Mouse (Mus musculus) frontal cortex, adult (tissue): Measurements from ENCODE around the gene Arl1.
"Not testable (repeated sequence)": the region's sequence is repeated elsewhere in the genome, so short reads cannot be mapped to it uniquely, and the experiment has no call there.

Experiments used
- ATAC-seq: cut with Nextera tagmentation; 2 replicates; pipeline ENCODE4 v1.9.2; 2017; ENCODE audit warnings: mild to moderate bottlenecking, moderate library complexity, mixed read lengths; ENCODE audit not compliant: low TSS enrichment

Arl1 gene

DNA sequence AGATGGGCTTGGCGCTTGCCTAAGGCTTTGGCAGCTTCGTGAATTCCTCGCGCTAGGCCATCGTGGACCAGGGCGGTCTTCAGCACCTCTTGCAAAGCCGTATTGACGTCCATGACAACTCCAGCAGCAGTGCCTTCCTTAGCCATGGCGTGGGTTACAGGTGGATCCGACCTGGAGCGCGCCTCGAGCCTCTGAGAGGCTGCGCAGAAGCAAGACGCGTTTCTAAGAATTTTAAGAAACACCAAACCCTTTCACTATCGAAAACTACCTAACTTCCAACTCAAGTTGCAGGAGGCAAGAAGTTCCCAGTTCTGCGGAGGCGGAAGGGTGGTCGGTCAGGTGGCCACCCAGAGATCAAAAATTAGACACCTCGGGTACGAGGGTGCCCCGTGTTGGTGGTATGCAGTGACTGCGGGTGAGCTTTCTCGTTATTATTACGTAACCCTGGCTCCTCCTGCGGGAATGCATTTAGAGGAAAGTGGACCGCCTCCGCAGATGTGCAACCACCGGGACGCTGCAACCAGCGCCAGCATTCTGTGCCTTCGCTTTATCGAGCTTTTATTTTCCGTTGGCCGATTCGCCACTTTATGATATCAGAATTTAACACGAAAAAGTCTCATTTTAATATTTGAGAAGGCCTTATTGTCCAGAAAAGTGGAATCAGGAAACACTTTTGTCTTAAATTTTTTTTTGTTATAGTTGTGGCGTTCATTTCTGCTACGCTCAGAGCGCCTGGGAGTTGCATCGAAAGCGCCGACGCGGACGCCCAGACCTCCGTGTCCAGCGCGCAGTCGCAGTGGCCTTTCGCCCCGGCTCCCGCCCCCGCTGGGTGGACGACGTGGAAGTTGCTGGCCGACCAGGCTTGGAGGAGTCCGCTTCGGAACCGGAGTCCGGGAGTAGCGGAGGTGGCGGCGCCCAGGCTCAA, at the start of gene Arl1:
TSS of gene Arl1 (plus strand) at position 288 of the 925 bp plus-strand sequence.
- ATAC-seq, result peak; percentile 80

DNA sequence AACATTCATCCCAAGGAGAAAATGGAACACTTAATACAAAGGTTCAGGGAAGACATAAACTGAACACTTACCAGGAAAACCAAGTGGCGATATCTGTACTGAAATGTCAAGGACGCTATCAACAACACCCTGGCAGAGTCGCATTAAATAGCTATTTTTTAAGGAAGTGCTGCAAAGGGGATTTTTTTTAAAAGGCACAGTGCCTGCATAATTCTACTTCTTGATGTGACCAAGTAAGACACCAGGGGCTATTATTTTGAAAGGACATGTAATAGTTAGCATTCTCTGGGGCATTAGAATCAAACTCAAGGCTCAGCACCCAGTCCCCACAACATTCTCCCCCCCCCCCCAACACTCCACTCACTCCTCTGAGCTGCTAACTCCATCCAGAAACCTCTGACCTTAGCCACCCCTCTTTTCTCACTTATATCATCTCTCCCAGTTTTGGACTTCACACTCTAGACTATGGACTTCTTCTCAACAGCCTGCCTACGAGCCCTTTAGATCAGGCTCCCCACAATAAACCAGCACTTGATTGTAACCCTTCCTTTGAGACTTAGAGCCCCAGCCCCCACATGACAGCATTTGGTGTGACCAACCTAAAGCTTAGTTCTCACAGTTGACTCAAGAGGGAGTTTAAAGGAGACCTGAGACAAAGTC, 47.6 kb upstream of the Arl1 start:
- no peak for ATAC-seq

DNA sequence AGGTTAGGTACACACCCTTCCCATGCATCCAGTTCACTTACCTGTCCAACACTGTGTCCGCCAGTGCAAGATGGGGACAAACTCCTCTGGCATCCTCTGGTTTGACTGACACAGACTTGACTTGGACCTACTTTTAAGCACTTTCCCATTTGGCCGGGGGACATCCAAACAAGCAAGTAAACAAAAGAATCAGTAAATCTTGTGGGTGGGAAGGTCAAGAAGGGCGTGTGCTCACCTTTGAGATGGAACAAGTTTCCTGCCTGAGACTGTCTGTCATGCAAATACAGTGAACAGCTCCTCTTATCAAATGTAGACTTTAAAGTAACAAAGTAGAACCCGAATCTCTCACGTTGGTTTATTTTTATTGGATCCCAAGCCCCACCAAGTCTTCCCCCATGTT, 45.7 kb upstream of the Arl1 start, which contains the start of gene Spic:
TSS of gene Spic (minus strand) at position 91 of the 400 bp plus-strand sequence.
- no peak for ATAC-seq

DNA sequence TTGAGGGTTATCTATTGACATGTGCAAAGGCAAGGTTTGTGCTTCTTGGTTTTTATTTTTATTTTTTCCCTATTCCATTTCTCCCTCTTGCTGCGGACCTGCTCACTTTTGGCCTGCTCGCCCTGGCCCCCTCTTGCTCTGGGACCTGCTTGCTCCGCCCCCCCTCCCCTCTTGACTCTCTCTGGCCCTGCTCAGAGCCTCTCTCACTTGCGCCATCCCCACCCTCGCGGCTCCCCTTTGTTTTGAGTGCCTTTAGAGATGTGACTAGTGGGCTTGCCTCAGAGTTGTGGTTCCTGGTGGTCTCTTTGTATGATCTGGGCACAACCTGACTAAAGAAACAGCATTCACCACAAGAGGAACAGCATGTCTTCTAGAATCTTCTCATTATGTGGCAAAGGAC, 29.7 kb upstream of the Arl1 start:
- no peak for ATAC-seq

DNA sequence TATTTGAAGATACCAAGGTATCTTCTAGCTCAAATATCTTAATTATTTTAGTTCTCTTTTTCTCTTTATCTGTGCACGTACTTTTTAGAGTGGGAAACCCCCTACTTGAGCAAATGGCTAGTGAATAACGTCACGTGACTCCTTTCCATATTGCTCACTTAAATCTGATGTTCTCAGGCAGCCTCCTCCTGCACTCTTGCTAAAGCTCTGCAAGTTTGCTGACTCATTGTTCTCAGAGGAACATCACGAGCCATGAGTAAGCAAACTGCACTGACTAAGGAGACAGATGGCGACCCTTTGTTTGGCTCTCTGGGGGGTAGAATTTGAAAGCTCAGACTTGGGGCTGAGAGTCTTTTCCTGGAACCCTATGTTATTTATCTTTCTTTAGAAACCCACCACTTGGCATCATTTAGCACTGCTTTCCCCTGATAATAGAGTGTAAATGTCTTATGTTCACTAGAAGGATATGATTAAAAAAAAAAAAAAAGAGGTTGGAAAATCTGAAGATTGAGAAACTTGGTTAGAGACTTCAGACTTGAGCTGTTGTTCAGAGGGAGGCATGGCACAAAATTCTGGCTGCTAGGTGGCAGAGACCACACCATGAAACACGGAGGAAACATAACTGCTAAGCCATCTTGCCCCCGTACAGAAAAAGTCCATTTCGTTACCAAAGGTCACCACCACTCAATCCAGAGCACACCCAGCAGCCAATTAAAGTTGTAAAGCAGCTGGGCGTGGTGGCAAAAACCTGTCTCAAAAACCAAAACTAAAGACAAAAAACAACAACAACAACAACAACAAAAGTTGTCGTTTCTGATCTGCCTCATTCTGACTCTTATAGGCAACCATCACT, 21.8 kb upstream of the Arl1 start:
- ATAC-seq, result peak; percentile 85

DNA sequence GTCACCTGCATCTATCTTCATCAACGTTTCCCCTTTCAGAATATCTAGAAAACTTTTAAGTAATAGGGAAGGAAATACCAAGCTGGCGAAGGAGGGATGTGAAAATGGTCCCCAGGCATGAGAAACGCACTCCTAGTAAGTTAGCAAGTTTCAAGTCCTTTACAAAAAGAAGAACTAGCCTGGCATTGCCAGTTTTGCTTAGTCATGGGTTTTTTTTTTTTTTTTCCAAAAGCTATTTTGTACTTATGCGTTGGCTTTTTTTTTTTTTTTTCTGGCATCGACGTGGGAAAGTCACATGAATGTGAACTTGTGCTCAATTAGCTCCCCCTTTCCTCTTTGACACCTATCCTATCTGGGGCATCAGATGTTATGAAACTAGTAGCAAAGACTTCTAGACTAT, 18.3 kb upstream of the Arl1 start:
- ATAC-seq, result peak; percentile 32

GRCm38 (mm10) chr10:88714744-88715143, 15.9 kb upstream of the Arl1 start:
- no peak for ATAC-seq

GRCm38 (mm10) chr10:88715621-88716020, 15.0 kb upstream of the Arl1 start:
- no peak for ATAC-seq

- no peak for ATAC-seq
Observed at GRCm38 (mm10) chr10:88716986-88717755, 13.5 kb upstream of the Arl1 start.

DNA sequence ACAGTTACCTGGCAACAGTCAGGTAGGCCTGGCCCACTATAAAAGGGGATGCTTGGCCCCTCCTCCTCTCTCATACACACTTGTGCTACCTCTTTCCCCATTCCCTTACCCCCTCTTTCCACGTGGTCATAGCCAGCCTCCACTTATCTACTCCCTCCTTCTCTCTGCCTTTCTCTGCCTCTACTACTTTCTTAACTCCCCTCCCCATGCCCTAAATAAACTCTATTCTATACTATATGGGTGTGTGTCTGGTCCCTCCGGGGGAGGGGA, 13.0 kb upstream of the Arl1 start:
- no peak for ATAC-seq

DNA sequence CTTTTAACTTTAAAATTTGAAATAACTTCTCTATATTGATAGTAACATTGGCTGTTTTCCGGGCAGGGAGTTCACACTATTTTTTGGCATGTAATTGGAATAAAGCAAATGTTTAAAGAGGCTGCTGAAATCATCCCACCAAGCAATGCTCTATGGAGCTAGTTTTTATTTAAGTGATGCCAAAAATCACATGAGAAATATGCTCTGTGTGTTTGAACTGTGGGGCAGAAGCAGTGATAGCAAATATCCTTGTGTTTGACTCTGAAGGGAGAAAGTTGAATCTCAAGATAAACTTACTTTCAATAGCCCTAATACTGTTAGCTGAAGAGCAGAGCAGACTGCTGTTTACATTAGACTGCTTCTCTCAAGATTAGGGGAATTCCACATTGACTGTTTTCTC, 11.0 kb upstream of the Arl1 start:
- ATAC-seq, result no peak

DNA sequence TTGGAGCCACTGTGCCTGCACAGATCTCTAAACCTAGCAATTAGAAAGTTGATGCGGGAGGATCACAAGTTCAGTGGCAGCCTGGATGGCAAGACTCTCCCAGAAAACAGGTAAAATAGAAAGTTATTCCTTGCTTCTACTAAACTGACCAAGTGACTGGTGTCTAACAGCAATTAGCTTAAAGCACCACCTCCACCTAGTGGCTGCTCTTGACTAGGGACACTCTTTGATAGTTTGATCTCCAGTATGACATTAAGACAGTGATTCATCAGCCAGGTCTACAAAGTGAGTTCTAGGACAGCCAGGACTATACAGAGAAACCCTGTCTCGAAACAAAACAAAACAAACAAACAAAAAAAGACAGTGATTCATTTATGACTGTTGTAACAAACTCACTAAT, 5.3 kb upstream of the Arl1 start:
- no peak for ATAC-seq

GRCm38 (mm10) chr10:88727128-88727527, 3.5 kb upstream of the Arl1 start:
- peak; percentile 60 for ATAC-seq

- no peak for ATAC-seq
Observed at GRCm38 (mm10) chr10:88728166-88728565, 2.5 kb upstream of the Arl1 start.

- peak; percentile 22 for ATAC-seq
Observed at GRCm38 (mm10) chr10:88731496-88732308, 1.0 kb downstream of the Arl1 start.

DNA sequence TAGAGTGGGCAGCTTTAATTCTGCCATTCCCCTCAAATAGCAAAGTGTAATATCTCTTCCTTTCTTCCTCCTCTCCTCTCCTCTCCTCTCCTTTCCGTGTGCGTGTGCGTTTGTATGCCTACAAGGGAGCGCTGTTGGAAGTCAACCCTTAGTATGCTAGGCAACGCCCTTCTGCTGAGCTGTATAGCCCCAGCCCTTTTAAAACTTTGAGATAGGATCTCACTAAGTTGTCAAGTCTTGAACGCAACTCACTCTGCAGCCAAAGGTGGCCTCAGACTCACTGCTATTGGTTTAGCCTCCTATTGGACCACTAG, 1.6 kb downstream of the Arl1 start:
- ATAC-seq, result no peak

DNA sequence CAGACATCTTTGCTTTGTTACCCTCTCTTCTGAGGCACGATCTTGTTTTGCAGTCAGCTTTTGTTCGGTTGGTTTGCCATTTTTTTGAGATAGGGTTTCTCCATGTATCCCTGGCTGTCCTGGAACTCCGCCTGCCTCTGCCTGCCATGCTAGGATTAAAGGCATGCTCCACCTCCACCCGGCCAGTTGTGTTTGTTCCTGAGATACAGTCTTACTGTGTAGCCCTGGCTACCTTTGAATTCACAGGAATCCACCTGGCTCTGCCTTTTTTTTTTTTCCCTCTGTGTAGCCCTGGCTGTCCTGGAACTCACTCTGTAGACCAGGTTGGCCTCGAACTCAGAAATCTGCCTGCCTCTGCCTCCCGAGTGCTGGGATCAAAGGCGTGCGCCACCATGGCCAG, 8.4 kb downstream of the Arl1 start:
- not testable (repeated sequence) for ATAC-seq

DNA sequence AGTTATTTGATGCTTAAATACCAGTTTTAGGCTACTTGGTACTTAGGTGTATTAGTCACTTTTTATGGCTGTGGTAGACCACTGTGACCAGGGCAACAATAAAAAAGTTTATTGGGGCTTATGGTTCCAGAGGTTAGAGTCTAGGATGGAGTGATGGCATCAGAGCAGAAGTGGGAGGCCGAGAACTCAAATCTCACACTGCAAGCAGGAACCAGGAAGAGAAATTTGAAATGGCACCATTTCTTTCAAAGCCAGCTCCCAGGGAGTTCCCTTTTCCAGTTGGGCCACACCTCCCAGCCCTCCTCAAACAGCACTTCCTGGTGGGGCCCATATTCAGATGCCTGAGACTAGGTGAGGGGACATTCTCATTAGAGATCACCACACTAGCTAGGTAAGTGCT, 9.2 kb downstream of the Arl1 start:
- ATAC-seq, result no peak

DNA sequence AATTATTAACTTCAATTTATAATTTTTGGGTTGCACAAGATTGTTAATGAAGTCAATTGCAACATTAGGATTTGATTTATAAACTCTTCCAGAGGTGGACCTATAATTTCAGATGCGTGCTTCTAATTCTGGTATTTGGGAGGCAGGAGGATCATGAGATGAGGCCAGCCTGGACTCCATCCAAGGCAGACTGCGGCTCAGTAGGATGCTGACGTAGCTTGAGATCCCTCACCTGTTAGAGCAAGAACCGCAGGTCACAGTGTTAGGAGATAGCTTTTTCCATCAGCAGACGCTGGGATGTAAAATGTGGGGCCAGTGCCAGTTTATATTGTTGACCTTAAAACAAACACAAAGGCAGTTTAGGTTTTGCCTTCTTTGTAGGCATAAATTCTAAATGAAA, 10.1 kb downstream of the Arl1 start:
- ATAC-seq, result no peak

GRCm38 (mm10) chr10:88741426-88741825, 10.8 kb downstream of the Arl1 start:
- ATAC-seq, result no peak
